Mouse (Mus musculus): ENCODE results near the gene Cct8.
A peak's percentile ranks its signal among the peaks of the same experiment; 100 is the strongest.
"Not testable (repeated sequence)": the region's sequence is repeated elsewhere in the genome, so short reads cannot be mapped to it uniquely, and the experiment has no call there.

Gene Cct8

GRCm38 (mm10) chr16:87495716-87496447 lies at the start of gene Cct8:
Cct8 (minus strand) TSS chr16:87495873.
- DNase-seq: peak; percentile 96

- no peak for DNase-seq
Measured at GRCm38 (mm10) chr16:87528755-87529154, 33.1 kb upstream of the Cct8 start.

- DNase-seq: no peak
Measured at GRCm38 (mm10) chr16:87527553-87528249, 32.0 kb upstream of the Cct8 start.

GRCm38 (mm10) chr16:87524228-87524627 lies 28.6 kb upstream of the Cct8 start:
- no peak for DNase-seq

GRCm38 (mm10) chr16:87512331-87512730 lies 16.7 kb upstream of the Cct8 start:
- no peak for DNase-seq

GRCm38 (mm10) chr16:87511706-87512105 lies 16.0 kb upstream of the Cct8 start:
- DNase-seq: no peak

GRCm38 (mm10) chr16:87501304-87502078 lies 5.8 kb upstream of the Cct8 start:
- no peak for DNase-seq

- DNase-seq: no peak
Measured at GRCm38 (mm10) chr16:87499556-87499955, 3.9 kb upstream of the Cct8 start.

- no peak for DNase-seq
Measured at GRCm38 (mm10) chr16:87497171-87497570, 1.5 kb upstream of the Cct8 start.

GRCm38 (mm10) chr16:87496728-87497127 lies 1.1 kb upstream of the Cct8 start:
- DNase-seq: no peak

- DNase-seq: no peak
Measured at GRCm38 (mm10) chr16:87494955-87495655, 568 bp downstream of the Cct8 start.

- not testable (repeated sequence) for DNase-seq
Measured at GRCm38 (mm10) chr16:87492191-87492792, 3.4 kb downstream of the Cct8 start.

GRCm38 (mm10) chr16:87488605-87489004 lies 7.1 kb downstream of the Cct8 start:
- no peak for DNase-seq

- DNase-seq: no peak
Measured at GRCm38 (mm10) chr16:87486739-87487138, 8.9 kb downstream of the Cct8 start.

GRCm38 (mm10) chr16:87484367-87484766 lies 11.3 kb downstream of the Cct8 start:
- no peak for DNase-seq

GRCm38 (mm10) chr16:87470579-87470978 lies 25.1 kb downstream of the Cct8 start:
- no peak for DNase-seq

- no peak for DNase-seq
Measured at GRCm38 (mm10) chr16:87458752-87459151, 36.9 kb downstream of the Cct8 start.

GRCm38 (mm10) chr16:87455180-87455611 lies 40.5 kb downstream of the Cct8 start:
- DNase-seq: no peak

- DNase-seq: peak; percentile 93 to 95
Measured at GRCm38 (mm10) chr16:87454419-87455179, 41.1 kb downstream of the Cct8 start, which contains the start of gene Usp16. Usp16 (plus strand) TSS chr16:87454703.

- no peak for DNase-seq
Measured at GRCm38 (mm10) chr16:87453226-87453625, 42.4 kb downstream of the Cct8 start.

- DNase-seq: no peak
Measured at GRCm38 (mm10) chr16:87445528-87445927, 50.1 kb downstream of the Cct8 start.
